Mouse (Mus musculus): ENCODE measurements around the gene Hist2h2aa1. TPM values are rescaled to one million over a fixed set of nuclear protein-coding genes. Genes with fewer than 3 reads are reported as not detected.
"Not testable (repeated sequence)": the region's sequence is repeated elsewhere in the genome, so short reads cannot be mapped to it uniquely, and the experiment has no call there.

Gene Hist2h2aa1
- polyA plus RNA-seq, 1 experiment from 2014 or later = 16.6 TPM

- ATAC-seq (ENCODE audit: low FRiP score) (peak; percentile 97), DNase-seq (ENCODE audit: low spot score) (peak; percentile 94)
- Histone ChIP-seq H3K27me3 (ENCODE audit: control insufficient read depth, insufficient read depth, low read length) (no peaks in the 10 kb centered on the region), H3K27ac (peak within 1 kb of the TSS; percentile 93), H3K4me2 (replicated peaks) (peak within 1 kb of the TSS; percentile 83), H3K4me1 (replicated peaks; ENCODE audit: control insufficient read depth, insufficient read depth, low read length) (0 out of 2 replicates have a peak, but pooled peaks cover 4% of the 10 kb centered on the region), H3K36me3 (replicated peaks; ENCODE audit: control insufficient read depth, insufficient read depth) (no peaks in the 10 kb centered on the region), H3K9me3 (ENCODE audit: control insufficient read depth, low read length) (no peaks in the 10 kb centered on the region), H3K4me3 (replicated peaks; ENCODE audit: low read length) (peak within 1 kb of the TSS; percentile 46), H3K9ac (peak within 1 kb of the TSS; percentile 68)
- WGBS = under 1% methylated on average over 45 of the region's 45 CpGs
Observed at GRCm38 (mm10) chr3:96269511-96270474, 24.5 kb downstream of the Hist2h2aa1 start, which contains the start of gene Hist2h2bb. Gene Hist2h2bb (plus strand): TSS chr3:96269752.

GRCm38 (mm10) chr3:96273591-96274465 lies 28.5 kb downstream of the Hist2h2aa1 start:
- no peak overlapping the region for H3K4me3 ChIP-seq (replicated peaks; ENCODE audit: low read length)
- H3K27ac ChIP-seq = no peak overlapping the region
- H3K27me3 ChIP-seq (ENCODE audit: control insufficient read depth, insufficient read depth, low read length) = no peaks in the 10 kb centered on the region
- H3K9ac ChIP-seq = no peak overlapping the region
- no peak overlapping the region for H3K4me2 ChIP-seq (replicated peaks)
- H3K36me3 ChIP-seq (replicated peaks; ENCODE audit: control insufficient read depth, insufficient read depth) = no peaks in the 10 kb centered on the region
- ATAC-seq (ENCODE audit: low FRiP score) (no peak), DNase-seq (ENCODE audit: low spot score) (no peak)
- WGBS = 92% methylated on average over 17 of the region's 17 CpGs
- 0 out of 2 replicates have a peak, but pooled peaks cover 3% of the 10 kb centered on the region for H3K4me1 ChIP-seq (replicated peaks; ENCODE audit: control insufficient read depth, insufficient read depth, low read length)
- no peaks in the 10 kb centered on the region for H3K9me3 ChIP-seq (ENCODE audit: control insufficient read depth, low read length)

GRCm38 (mm10) chr3:96277428-96277799 lies 32.1 kb downstream of the Hist2h2aa1 start:
- Histone ChIP-seq H3K4me3 (replicated peaks; ENCODE audit: low read length) (peak overlapping the region; percentile 44), H3K4me1 (replicated peaks; ENCODE audit: control insufficient read depth, insufficient read depth, low read length) (0 out of 2 replicates have a peak, but pooled peaks cover 3% of the 10 kb centered on the region), H3K4me2 (replicated peaks) (peak overlapping the region; percentile 66), H3K27ac (0 out of 2 replicates have a peak overlapping the region, but pooled peaks have one; percentile 87), H3K9ac (peak overlapping the region; percentile 62), H3K9me3 (ENCODE audit: control insufficient read depth, low read length) (no peaks in the 10 kb centered on the region), H3K27me3 (ENCODE audit: control insufficient read depth, insufficient read depth, low read length) (peaks cover 4% of the 10 kb centered on the region; the same call in 1 of the 2 replicates), H3K36me3 (replicated peaks; ENCODE audit: control insufficient read depth, insufficient read depth) (no peaks in the 10 kb centered on the region)
- 14% methylated on average over 8 of the region's 8 CpGs for WGBS
- DNase-seq (ENCODE audit: low spot score) (peak; percentile 47), ATAC-seq (ENCODE audit: low FRiP score) (no peak)

GRCm38 (mm10) chr3:96277800-96278624 lies 32.7 kb downstream of the Hist2h2aa1 start:
- peaks cover 10% of the 10 kb centered on the region; the same call in 1 of the 2 replicates for H3K27me3 ChIP-seq (ENCODE audit: control insufficient read depth, insufficient read depth, low read length)
- peak overlapping the region; percentile 87 for H3K27ac ChIP-seq
- under 1% methylated on average over 49 of the region's 49 CpGs for WGBS
- peak overlapping the region; percentile 44 for H3K4me3 ChIP-seq (replicated peaks; ENCODE audit: low read length)
- H3K4me2 ChIP-seq (replicated peaks) = peak overlapping the region; percentile 66
- peak; percentile 98 for ATAC-seq (ENCODE audit: low FRiP score)
- DNase-seq (ENCODE audit: low spot score) = peak; percentile 89
- no peaks in the 10 kb centered on the region for H3K36me3 ChIP-seq (replicated peaks; ENCODE audit: control insufficient read depth, insufficient read depth)
- H3K4me1 ChIP-seq (replicated peaks; ENCODE audit: control insufficient read depth, insufficient read depth, low read length) = 0 out of 2 replicates have a peak, but pooled peaks cover 3% of the 10 kb centered on the region
- H3K9me3 ChIP-seq (ENCODE audit: control insufficient read depth, low read length) = no peaks in the 10 kb centered on the region
- H3K9ac ChIP-seq = peak overlapping the region; percentile 62

GRCm38 (mm10) chr3:96280660-96281059 lies 35.4 kb downstream of the Hist2h2aa1 start:
- Histone ChIP-seq H3K4me3 (replicated peaks; ENCODE audit: low read length) (no peak overlapping the region), H3K4me1 (replicated peaks; ENCODE audit: control insufficient read depth, insufficient read depth, low read length) (0 out of 2 replicates have a peak, but pooled peaks cover 3% of the 10 kb centered on the region), H3K9ac (no peak overlapping the region), H3K27me3 (ENCODE audit: control insufficient read depth, insufficient read depth, low read length) (peaks cover 31% of the 10 kb centered on the region; the same call in 1 of the 2 replicates), H3K27ac (no peak overlapping the region), H3K36me3 (replicated peaks; ENCODE audit: control insufficient read depth, insufficient read depth) (no peaks in the 10 kb centered on the region), H3K9me3 (ENCODE audit: control insufficient read depth, low read length) (no peaks in the 10 kb centered on the region), H3K4me2 (replicated peaks) (no peak overlapping the region)
- 53% methylated on average over 6 of the region's 6 CpGs for WGBS
- DNase-seq (ENCODE audit: low spot score) = no peak
- ATAC-seq (ENCODE audit: low FRiP score) = no peak

- no peak overlapping the region for H3K4me3 ChIP-seq (replicated peaks; ENCODE audit: low read length)
- H3K9ac ChIP-seq = no peak overlapping the region
- no peaks in the 10 kb centered on the region for H3K9me3 ChIP-seq (ENCODE audit: control insufficient read depth, low read length)
- H3K27me3 ChIP-seq (ENCODE audit: control insufficient read depth, insufficient read depth, low read length) = peaks cover 31% of the 10 kb centered on the region; the same call in 1 of the 2 replicates
- H3K4me2 ChIP-seq (replicated peaks) = no peak overlapping the region
- peak; percentile 71 for DNase-seq (ENCODE audit: low spot score)
- no peak for ATAC-seq (ENCODE audit: low FRiP score)
- no peak overlapping the region for H3K27ac ChIP-seq
- H3K4me1 ChIP-seq (replicated peaks; ENCODE audit: control insufficient read depth, insufficient read depth, low read length) = no peaks in the 10 kb centered on the region
- no peaks in the 10 kb centered on the region for H3K36me3 ChIP-seq (replicated peaks; ENCODE audit: control insufficient read depth, insufficient read depth)
- 27% methylated on average over 4 of the region's 4 CpGs for WGBS
Observed at GRCm38 (mm10) chr3:96284457-96284856, 39.2 kb downstream of the Hist2h2aa1 start.

- DNase-seq (ENCODE audit: low spot score); H3K9ac ChIP-seq; H3K4me2 ChIP-seq (replicated peaks); H3K9me3 ChIP-seq (ENCODE audit: control insufficient read depth, low read length); ATAC-seq (ENCODE audit: low FRiP score); H3K4me3 ChIP-seq (replicated peaks; ENCODE audit: low read length); H3K36me3 ChIP-seq (replicated peaks; ENCODE audit: control insufficient read depth, insufficient read depth); H3K27ac ChIP-seq; H3K4me1 ChIP-seq (replicated peaks; ENCODE audit: control insufficient read depth, insufficient read depth, low read length): not testable (repeated sequence)
- WGBS = 89% methylated on average over 11 of the region's 11 CpGs
- H3K27me3 ChIP-seq (ENCODE audit: control insufficient read depth, insufficient read depth, low read length) = peaks cover 27% of the 10 kb centered on the region; the same call in 1 of the 2 replicates
Observed at GRCm38 (mm10) chr3:96287334-96287733, 42.0 kb downstream of the Hist2h2aa1 start.

- Histone ChIP-seq H3K4me3 (replicated peaks; ENCODE audit: low read length) (no peak overlapping the region), H3K36me3 (replicated peaks; ENCODE audit: control insufficient read depth, insufficient read depth) (no peaks in the 10 kb centered on the region), H3K27ac (no peak overlapping the region), H3K27me3 (ENCODE audit: control insufficient read depth, insufficient read depth, low read length) (peaks cover 11% of the 10 kb centered on the region; the same call in 1 of the 2 replicates), H3K9ac (no peak overlapping the region), H3K4me2 (replicated peaks) (no peak overlapping the region), H3K9me3 (ENCODE audit: control insufficient read depth, low read length) (no peaks in the 10 kb centered on the region), H3K4me1 (replicated peaks; ENCODE audit: control insufficient read depth, insufficient read depth, low read length) (no peaks in the 10 kb centered on the region)
- DNase-seq (ENCODE audit: low spot score) = no peak
- 75% methylated on average over 3 of the region's 3 CpGs for WGBS
- ATAC-seq (ENCODE audit: low FRiP score) = no peak
Observed at GRCm38 (mm10) chr3:96289201-96289600, 43.9 kb downstream of the Hist2h2aa1 start.

Data from hindbrain, embryonic 14.5 days (tissue).